Mouse (Mus musculus) forebrain, embryonic 16.5 days (tissue): Measurements from ENCODE around the gene Cnpy1. TPM values are rescaled to one million over a fixed set of nuclear protein-coding genes. Genes with fewer than 3 reads are reported as not detected.

Experiments
- polyA plus RNA-seq: library from polyadenylated mRNA; unstranded; fragments of >200 nt; fragmentation: Nextera tagmentation; extraction: Ambion mirVana; gene quantifications from 2 replicates; pipeline ENCODE4 v1.2.1, GENCODE M21; 2015

Gene Cnpy1
- polyA plus RNA-seq, 1 experiment from 2014 or later, result 1.1 TPM

Other genes with a start within 250 kb of the Cnpy1 start
- 76.9 and 83.7 TPM in 2 replicates for gene Insig1, start 174.4 kb downstream of the Cnpy1 start, polyA plus RNA-seq
- not detected in 2 replicates for gene En2, start 80.1 kb downstream of the Cnpy1 start, polyA plus RNA-seq
- 18.8 and 19.2 TPM in 2 replicates for gene Rbm33, start 71.3 kb upstream of the Cnpy1 start, polyA plus RNA-seq
- gene Shh, start 221.4 kb upstream of the Cnpy1 start, polyA plus RNA-seq, result 0.62 and 1.2 TPM in 2 replicates